Mouse (Mus musculus): ENCODE data around the gene Msrb3.

Gene Msrb3

GRCm38 (mm10) chr10:120898785-120899762 lies at the start of gene Msrb3:
Gene Msrb3, minus strand, starts transcription at chr10:120899101.
- peak; percentile 87 for DNase-seq

GRCm38 (mm10) chr10:120948461-120948860 lies 49.6 kb upstream of the Msrb3 start:
- DNase-seq: no peak

GRCm38 (mm10) chr10:120947842-120948241 lies 48.9 kb upstream of the Msrb3 start:
- no peak for DNase-seq

DNA sequence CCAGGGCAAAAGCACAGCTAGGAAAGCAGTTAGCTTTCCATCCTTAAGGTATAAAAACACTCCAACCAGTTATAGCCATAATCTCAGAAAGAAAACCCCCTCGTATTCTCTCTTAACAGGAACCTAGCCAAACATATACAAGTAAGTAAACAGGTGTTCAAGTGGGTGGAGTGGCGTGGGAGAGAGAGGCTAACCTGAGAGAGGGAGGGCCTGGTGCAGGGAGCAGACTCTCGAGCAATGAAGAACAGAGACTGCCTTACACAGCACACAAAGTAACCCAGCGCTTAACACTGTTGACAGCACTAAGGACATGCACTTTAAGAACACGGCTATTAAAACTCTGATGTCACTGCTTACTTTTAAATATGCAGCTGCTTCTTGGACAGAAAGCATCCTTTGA lies 47.9 kb upstream of the Msrb3 start:
- DNase-seq: no peak

GRCm38 (mm10) chr10:120938904-120939208 lies 40.0 kb upstream of the Msrb3 start:
- no peak for DNase-seq

DNA sequence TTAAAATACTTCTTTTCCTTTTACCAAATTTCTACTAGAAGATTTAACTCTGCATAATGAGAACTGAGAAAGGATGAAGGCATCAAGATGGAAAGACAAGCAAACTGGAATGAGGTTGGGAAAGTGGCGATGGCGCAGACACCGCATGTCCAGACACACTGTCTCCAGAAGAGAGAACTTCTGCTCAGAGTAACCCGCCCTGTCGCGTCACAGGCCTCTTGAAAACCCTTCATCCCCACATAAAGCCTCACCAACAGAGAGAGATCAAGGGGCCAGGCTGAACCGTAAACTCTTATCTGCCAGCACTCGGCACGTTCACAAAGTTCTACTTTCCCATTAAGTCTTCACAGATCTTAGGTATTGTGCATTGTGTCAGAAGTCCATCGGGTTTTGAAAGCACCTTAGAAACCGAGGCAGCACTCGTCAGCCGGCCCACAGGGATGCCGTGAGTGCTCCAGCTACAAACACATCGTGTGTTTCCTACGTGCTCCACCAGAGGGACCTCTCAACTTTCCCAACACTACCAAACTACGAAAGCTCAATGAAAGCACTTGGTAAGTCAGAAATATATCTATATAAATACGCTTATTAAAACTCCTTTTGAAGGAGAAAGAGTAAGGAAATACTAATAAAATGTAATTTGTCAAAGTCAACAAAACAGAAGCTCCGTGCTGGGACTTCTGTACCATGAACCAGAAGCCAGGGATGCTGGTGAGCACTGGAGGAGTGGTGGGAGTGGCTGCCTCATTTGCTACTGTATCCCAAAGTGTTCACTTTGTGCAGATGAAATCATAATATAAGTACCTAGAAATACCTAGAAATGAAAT lies 39.4 kb upstream of the Msrb3 start:
- DNase-seq: peak; percentile 62

DNA sequence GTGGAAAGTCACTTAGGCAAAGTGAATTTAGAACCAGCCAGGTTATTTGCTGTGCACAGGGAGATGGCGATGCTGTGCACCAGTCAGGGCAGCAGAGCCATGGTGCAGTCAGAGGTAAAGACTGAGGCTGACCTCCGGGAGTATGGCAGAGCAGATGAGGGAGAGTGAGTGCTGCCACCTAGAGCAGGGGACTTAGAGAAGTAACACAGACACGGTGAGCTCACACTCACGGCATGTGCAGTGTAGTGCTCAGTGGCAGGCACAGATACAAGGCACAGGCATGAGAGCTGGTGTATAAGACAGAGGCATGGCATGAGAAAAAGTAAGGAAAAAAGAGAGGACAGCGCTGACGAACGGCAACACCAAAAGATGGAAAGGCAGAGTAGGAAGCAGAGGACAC lies 30.6 kb upstream of the Msrb3 start:
- DNase-seq: no peak

DNA sequence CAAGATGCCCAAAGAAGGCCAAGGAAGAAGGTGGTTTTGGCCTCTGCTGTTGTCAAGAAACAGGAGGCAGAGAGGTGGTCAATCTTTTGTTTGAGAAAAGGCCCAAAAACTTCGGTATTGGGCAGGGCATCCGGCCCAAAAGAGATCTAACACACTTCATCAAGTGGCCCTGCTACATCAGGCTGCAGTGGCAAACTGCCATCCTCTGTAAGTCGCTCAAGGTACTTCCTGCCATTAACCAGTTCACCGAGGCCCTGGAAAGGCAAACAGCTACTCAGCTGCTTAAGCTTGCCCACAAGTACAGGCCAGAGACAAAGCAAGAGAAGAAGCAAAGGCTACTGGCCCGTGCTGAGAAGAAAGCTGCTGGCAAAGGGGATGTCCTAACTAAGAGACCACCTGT lies 29.3 kb upstream of the Msrb3 start:
- DNase-seq: no peak

- no peak for DNase-seq
Measured at GRCm38 (mm10) chr10:120926156-120926555, 27.3 kb upstream of the Msrb3 start.

GRCm38 (mm10) chr10:120921501-120921900 lies 22.6 kb upstream of the Msrb3 start:
- DNase-seq: no peak

- DNase-seq: no peak
Measured at GRCm38 (mm10) chr10:120920604-120921003, 21.7 kb upstream of the Msrb3 start.

DNA sequence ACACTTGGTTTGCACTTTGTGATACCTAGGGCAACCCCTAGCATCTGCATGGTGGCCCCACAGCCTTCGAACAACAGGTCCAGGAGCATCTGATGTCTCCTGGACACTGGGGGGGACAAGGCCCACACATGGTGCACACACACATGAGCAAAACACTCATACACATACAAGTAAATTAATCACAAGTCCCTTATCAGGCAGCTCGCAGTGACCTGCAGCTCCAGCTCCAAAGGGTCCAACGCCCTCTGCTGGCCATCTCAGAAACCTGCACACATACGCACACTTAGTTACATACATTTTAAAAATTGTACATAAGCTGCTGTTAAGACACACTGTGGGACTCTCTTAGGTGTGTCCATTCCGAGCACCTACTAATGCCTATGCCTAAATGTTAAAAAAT lies 17.3 kb upstream of the Msrb3 start:
- DNase-seq: no peak

DNA sequence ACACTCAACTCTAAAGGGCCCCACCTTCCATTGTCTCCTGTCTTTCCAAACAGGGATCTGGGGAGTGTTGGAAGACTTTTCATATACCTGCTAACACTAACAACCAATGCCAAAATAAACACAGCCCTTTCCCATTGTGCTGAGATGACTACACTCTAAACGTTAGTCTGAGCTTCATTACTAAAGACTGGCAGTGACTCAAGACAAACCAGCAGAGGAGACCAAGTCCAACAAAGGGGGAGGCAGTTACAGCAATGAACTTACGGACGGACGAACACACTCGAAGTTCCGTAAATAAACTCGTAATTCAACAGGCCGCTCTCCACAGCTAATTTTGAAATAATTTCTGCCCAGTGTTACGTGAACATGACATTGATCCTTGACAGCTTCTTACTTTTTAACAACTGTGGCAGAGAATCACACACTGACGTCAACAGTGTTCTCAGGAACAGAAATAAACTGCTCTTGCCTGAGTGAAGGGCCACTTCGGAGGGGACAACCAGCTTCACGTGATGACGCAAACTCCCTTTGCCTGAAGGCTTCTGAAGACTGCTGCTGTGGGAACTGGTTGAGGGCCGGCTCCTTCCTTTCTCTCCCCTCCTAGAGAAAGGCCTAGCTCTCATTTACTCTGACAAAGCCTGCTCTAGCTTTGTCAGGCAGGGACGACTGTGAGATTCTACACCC lies 16.2 kb upstream of the Msrb3 start:
- peak; percentile 62 for DNase-seq

- DNase-seq: no peak
Measured at GRCm38 (mm10) chr10:120914286-120914685, 15.4 kb upstream of the Msrb3 start.

DNA sequence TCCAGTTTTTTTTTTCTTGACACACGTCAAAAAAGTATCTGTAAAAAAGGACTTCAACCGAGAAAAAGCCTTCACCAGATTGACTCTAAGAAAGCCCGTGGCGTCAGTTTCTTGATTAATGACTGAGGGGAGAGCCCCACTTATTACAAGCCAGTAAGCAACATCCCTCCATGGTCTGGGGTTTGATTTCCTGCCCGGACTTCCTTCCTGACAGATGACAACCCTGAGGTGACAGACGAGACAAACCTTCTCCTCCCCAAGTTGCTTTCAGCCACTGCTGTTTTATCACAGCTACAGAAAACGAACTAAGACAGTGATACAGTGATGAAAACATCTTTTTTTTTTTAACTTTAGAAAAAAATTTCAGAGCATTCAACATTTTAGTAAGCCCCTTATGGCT lies 14.9 kb upstream of the Msrb3 start:
- no peak for DNase-seq

GRCm38 (mm10) chr10:120911971-120912370 lies 13.1 kb upstream of the Msrb3 start:
- no peak for DNase-seq

DNA sequence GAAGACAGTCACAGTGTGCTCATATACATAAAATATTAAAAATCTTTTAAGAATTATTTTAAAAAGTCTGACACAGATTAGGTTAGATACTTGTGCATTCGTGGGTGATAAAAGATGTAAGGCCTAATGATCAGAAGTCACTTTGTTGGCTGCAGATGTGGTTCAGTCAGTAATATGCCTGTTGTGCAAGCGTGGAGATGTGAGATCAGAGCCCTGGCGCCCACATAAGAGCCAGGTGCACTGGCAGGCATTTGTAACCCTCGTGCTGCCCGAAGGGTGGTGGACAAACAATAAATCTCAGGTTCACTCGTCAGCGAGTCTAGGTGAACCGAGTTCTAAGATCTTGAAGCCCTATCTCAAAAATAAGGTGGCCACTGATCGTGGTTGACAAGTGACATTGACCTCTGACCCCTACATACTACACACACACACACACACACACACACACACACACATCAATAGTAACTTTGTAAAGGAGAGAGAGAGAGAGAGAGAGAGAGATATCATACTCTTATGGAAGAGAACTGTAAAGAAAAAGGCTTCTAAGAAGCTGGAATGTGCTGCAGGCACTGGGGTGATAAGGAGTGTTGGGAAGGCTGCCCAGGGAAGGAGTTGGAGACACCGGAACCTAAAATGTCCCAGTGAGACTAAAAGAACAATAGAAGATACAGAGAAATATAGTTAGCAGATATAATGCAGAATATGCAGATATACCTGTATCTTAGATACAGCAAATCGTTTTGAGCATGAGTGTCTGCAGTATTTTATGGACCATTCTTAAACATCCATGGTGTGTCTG lies 10.1 kb upstream of the Msrb3 start:
- no peak for DNase-seq

- no peak for DNase-seq
Measured at GRCm38 (mm10) chr10:120904676-120905075, 5.8 kb upstream of the Msrb3 start.

DNA sequence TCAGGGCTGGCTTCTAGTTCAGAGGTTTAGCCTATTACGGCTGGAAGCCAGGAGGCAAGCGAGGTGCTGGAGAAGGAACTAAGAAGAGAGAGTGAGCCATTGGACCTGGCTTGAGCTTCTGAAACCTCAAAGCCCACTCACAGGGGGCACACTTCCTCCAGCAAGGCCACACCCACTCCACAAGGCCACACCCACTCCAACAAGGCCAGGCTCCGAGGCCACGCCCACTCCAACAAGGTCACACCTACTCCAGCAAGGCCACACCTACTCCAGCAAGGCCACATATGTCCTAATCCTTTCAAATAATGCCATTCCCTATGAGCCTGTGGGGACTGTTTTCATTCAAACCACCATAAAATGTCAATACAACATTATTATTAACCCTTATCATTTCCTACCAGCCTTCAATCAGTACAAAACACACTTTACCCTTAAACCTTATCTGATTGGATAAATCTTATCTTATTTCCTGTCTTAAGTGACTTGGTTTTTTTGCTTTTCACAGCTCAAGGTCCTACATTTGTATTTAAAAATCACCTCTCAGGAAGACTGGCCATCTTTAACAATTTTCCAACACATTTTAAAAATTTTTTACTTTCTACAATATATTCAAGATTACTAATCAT lies 5.1 kb upstream of the Msrb3 start:
- no peak for DNase-seq

GRCm38 (mm10) chr10:120901746-120902145 lies 2.8 kb upstream of the Msrb3 start:
- DNase-seq: no peak

DNA sequence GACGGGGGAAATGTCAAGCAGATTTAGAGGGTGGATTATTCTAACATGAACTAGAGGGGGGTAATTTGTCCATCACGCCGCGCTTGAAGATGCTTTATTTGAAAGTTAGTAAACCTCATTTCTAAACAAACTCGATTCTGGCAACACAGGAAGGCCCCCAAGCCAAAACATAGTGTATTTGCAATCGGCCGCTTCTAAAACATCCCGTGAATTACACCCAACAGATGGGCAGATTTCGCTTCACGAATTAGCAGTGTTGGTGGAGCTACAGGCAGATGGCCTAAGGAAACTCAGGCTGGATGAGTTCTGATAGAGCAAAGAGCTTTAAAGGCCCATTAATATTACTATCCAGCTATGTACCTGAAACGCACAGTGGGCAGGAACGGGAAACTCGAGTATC lies 1.2 kb upstream of the Msrb3 start:
- DNase-seq: no peak

GRCm38 (mm10) chr10:120898357-120898756 lies 544 bp downstream of the Msrb3 start:
- no peak for DNase-seq

Measured in retina, postnatal 1 day (tissue).